Mouse (Mus musculus): ENCODE data around the gene Etl4.

Gene Etl4

GRCm38 (mm10) chr2:20520099-20520475, 610.5 kb downstream of the Etl4 start:
- no peak for DNase-seq (ENCODE audit: low spot score in 2 of 2)

GRCm38 (mm10) chr2:20520636-20521595, 611.3 kb downstream of the Etl4 start:
- DNase-seq (ENCODE audit: low spot score in 2 of 2) = no peak

DNA sequence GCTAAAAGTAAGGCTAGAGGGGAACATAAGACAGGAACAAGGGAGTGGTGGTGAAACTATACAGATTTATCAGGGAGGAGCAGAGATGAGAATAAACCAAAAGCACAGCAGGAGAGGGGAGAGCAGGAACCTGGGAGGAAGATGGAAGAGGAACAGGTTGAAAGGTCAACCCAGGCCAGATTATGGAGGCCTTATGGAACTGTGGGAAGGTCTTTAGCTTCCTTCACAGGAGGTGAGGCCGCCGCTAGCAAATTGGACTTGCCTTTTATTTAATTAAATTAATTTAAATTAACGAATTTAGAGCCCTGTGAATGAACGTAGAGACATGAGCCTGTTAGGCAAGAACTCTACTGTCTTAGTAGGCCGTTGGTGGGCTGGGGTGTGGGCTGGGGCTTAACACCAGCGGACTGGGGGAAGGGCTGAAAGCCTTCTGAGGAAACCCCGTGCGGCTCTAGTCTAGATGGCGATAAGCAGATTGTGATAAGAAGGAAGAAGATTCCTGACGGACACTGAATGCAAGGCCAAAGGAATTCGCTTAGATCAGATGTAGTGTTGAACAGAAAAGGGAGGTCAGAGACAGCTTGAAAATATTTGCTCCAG, 612.2 kb downstream of the Etl4 start:
- no peak for DNase-seq (ENCODE audit: low spot score in 2 of 2)

GRCm38 (mm10) chr2:20523636-20524035, 614.1 kb downstream of the Etl4 start:
- DNase-seq (ENCODE audit: low spot score in 2 of 2) = no peak

DNA sequence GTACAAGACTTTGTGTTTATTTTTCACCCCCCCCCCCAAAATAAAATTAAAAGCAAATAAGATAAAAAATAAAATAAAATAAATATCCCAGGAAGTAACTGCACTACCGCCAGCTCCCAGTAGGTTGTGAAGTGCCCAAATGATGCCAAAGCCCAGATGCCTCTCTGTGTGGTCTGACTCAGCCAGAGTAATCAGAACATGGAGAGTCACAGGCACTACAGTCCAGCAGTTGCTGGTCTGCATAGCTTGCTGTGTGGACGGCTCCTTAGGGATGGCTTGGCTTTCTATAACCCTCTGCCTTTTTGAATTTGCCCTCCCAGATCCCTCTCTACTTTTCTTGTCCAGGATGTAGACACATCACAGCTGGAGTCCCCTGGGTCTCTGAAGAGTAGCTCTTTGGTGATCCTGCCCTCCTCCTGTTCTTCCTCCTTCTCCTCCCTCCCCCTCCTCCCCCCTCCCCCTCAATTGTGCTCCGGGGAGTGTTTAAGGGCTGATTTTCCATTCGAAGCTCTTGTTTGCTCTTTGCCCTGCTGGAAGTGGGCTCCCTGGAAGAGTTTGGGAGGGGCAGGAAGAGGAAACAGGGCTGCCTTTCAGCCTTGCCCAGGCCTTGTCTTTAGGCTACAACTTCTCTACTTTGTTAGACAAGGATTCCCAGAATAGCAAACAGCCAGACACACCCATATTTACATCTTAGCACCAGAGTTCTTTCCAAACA, 616.5 kb downstream of the Etl4 start:
- DNase-seq (ENCODE audit: low spot score in 2 of 2) = no peak

GRCm38 (mm10) chr2:20526856-20527255, 617.3 kb downstream of the Etl4 start:
- no peak for DNase-seq (ENCODE audit: low spot score in 2 of 2)

GRCm38 (mm10) chr2:20532623-20533022, 623.0 kb downstream of the Etl4 start:
- DNase-seq (ENCODE audit: low spot score in 2 of 2) = no peak

GRCm38 (mm10) chr2:20537785-20538184, 628.2 kb downstream of the Etl4 start:
- no peak for DNase-seq (ENCODE audit: low spot score in 2 of 2)

GRCm38 (mm10) chr2:20538871-20539270, 629.3 kb downstream of the Etl4 start:
- no peak for DNase-seq (ENCODE audit: low spot score in 2 of 2)

- DNase-seq (ENCODE audit: low spot score in 2 of 2) = no peak
Observed at GRCm38 (mm10) chr2:20541261-20541660, 631.7 kb downstream of the Etl4 start.

DNA sequence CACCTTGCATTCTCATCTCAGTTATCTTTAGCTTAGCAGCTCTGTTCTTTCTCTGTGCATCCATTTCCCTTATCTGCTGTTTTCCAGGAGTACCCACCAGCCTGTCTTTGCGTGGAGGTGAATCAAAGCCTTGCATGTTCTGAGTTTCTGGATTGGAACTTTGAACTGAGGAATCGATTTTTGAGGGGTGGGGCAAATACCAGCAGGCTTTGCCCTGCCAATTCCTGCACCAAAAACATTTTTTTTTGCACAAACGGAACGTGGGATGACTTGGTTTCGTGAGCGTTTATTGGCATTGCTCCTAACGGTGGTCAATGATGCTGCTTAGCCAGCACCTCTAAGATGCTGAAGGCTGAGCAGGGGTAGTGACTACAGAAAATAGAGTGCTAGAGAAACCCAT, 632.7 kb downstream of the Etl4 start:
- DNase-seq (ENCODE audit: low spot score in 2 of 2) = no peak

DNA sequence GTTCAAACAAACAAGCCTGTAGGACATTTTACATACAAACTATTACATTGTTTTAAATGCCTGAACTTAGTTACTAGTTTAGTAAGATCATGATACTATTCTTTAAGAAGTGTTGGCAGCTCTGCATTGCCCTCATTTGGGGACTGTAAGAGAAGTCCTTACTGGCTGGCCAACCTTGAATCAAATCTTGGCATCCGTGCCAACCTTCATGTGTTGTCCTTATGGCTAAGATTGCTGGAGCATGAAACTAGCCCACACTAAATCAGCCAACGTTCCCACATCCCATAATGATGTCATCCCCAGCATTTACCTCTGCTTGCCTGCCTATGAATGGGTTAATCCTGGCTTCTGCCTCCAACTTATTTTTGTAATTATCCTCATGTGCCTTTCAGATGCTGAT, 636.0 kb downstream of the Etl4 start:
- no peak for DNase-seq (ENCODE audit: low spot score in 2 of 2)

GRCm38 (mm10) chr2:20546496-20547348, 637.1 kb downstream of the Etl4 start:
- no peak for DNase-seq (ENCODE audit: low spot score in 2 of 2)

DNA sequence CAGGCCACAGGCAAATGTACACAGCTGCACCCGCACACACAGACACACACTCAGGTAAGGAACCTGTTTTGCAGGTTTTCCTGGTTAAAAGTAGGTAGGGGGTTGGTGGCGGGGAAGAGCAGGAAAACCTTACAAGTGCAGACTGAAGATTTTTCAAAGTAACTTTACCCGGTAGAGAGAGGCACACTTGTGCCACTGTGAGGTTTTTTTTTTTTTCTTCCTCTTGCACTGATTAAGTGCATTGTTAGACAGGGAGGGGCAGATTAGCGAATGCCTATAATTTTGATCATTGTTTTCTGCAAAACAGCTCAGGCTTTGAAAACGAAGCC, 637.7 kb downstream of the Etl4 start:
- no peak for DNase-seq (ENCODE audit: low spot score in 2 of 2)

DNA sequence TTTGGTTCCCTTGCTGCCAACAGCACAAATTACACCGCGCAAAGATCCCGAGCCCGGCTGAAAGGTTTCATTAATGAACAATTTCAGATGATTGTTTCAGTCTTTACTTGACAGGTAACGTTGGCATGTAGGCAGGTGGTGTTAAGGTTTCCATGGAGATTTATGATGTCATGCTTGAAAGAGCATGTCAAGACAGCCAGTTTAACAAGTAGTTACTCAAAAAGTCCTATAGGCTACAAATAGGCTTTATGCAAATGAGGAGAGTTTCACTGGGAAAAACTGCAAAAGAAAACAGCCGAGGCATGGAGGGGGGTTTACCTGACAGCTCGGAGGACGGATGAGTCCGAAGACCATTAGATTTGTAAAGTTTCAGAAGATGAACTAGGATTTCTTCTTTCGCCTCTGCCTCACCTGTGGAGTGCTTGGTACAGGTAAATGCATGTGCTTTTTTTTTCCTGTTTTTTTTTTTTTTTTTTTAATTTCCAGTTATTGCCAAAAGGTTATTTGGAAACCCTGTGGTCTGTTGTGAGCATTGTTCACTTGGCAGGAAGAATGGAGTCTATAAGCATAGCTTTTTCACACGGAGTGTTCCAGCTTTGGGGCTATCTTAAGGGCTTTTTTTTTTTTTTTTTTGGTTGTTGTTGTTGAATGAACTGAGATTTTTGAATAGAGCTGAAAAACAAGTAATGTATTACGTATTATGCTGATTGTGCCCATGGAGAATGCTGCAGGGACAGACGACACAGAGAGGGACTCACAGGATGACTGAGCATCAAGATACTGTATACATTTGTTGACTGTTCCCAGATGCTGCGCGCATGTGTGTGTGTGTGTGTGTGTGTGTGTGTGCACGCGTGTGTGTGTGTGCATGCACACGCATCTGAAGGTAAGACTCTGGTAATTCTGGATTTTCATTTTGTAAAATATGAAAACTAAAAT, 638.4 kb downstream of the Etl4 start:
- no peak for DNase-seq (ENCODE audit: low spot score in 2 of 2)

DNA sequence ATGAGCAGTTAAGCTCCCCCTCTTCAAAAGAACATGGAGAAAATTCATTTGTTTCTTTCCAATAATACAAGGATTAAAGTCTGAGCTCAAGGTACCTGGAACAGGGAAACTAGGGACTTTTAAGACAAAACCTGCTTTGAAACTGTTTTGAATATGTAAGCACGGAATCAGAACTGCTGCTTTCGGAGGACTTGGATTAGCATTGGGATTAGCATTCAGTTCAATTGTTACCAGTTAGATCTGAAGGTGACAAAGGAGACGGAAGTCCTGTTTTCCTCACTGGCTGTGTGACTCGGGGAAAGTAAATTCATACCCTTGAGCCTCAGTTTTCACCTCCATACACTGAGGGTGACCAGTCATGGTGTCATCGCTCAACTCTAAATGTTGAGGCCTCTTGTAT, 639.5 kb downstream of the Etl4 start:
- no peak for DNase-seq (ENCODE audit: low spot score in 2 of 2)

DNA sequence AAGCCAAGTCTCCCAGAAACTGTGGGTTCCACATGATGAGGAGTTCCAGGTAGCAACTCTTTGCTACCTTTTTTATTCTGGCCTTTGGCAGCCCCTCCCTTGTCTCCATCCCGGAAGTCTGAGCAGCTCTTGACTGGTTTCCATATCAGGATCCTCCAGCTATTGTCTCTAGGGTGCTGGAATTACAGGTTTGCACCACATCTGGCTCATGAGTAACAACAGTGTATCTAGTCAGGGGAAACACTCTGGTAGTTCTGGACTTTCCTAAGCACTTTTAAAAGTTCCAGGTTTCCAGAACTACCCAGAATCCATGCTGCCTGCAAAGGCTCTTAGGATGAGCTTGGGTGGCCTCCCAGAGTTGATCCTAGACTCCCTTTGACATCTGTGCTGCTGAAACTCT, 640.4 kb downstream of the Etl4 start:
- DNase-seq (ENCODE audit: low spot score in 2 of 2) = no peak

DNA sequence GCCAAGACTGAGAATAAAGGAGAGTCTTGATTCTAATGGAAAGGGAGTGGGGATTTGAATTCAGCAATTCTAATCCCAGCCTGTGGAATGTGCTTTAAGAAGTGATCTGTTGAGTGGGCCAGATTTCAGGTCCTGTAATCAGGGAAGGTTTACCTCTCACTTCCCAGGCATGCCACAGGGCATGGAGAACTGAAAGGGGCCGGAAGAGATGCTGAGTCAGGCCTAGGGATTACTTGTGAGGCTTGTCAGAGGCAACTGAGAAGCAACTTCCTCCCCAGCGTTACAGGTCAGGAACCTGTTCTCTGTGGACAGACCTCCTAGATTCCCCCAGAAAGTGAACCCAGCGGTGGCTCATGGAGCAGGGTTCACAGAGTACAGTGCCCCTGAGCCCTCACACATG, 646.1 kb downstream of the Etl4 start:
- no peak for DNase-seq (ENCODE audit: low spot score in 2 of 2)

DNA sequence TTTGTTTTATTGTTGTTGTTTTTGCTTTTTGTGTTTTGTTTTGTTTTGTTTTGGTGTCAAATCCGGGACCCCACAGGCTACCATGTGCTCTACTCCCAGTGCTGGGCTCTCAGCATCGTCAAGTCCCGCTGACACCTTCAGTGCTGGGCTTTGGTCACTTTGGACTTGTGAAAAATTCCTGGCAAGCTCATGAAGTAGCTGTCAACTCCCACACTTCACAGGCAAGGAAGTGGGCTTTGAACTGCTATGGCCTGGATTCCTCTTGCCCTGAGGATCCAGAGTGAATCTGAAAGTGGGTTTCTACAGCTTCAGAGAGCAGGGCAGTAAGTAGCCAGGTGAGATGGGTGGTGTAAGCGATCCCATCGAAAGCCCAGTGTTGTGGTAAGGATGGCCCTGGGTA, 649.5 kb downstream of the Etl4 start:
- DNase-seq (ENCODE audit: low spot score in 2 of 2) = no peak

GRCm38 (mm10) chr2:20559723-20560122, 650.1 kb downstream of the Etl4 start:
- no peak for DNase-seq (ENCODE audit: low spot score in 2 of 2)

GRCm38 (mm10) chr2:20560581-20560980, 651.0 kb downstream of the Etl4 start:
- no peak for DNase-seq (ENCODE audit: low spot score in 2 of 2)

Measured in right cerebral cortex, postnatal 36 days (tissue).